Mouse (Mus musculus): ENCODE measurements around the gene Rbms1.

DNA sequence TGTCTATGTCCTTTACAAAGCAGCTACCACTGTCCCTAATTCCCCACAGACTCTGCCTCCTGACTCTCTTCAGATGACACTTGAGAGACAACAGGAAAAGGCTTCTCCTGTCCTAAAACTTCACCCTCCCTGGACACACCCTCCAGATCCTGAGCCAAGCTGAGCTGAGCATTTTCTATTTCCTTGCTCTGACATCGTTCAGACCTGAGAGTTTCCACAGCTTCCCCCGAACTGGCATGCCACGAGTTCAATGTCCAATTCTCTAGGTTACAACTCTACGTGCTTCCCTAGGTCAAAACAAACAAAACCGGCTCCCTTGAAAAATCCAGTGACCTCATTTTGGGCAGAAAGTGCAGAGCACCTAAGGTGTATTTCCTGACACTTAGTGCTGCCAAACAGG is 98.0 kb downstream of the Rbms1 start:
- TF ChIP-seq POLR2A (IDR thresholded peaks at IDR 0.05; ENCODE audit: borderline replicate concordance, extremely low read depth, low read depth, low read length) (no peak), CTCF (IDR thresholded peaks at IDR 0.05; ENCODE audit: insufficient read depth, low read length) (no peak)
